Mouse (Mus musculus) kidney, postnatal 36 days (tissue): ENCODE measurements around the gene Dse.

ENCODE experiments used
- DNase-seq, 2 experiments: peaks; one replicate each; pipeline ENCODE4 v3.0.0; 2021 to 2022; ENCODE audit warnings: mixed read lengths in 2 of 2

The Dse gene

DNA sequence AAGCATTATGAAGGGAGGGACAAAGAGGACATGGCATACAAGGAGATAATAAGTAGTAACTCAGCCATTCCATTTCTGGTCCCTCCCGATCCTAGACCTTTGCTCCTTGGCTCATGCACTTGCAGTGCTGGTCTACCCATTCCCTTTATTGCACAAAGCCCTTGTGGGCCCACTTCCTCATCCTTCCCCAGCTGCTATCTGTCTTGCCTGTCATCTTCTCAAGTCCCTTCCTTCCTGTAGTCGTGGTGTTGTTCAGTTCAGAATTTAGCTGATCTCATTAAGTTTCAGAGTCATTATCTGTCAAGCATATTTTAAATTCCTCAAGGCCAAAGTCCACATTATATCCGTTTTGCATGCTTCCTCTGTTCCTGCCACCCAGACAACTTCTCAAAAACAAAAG, 9.5 kb downstream of the Dse start:
- peak; percentile 49 to 51 for DNase-seq

DNA sequence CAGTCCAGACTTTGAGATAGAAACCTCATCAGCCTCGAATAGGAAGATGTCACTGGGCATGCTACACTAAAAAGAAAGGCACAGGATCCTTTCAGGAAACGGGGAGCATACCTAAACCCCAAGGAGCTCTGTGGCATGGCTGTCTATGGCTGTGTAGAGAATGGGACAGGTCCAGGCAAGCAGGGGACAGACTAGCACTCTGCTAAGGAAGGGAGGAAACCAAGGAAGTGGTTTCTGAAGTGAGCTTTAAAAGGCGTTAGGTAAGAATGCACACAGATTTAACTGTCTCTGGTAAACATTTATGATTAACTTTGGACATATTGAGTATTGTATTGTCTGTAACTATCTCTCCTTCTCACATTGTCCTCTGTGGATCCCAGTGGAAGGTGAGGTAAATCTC, 10.2 kb downstream of the Dse start:
- no peak for DNase-seq

DNA sequence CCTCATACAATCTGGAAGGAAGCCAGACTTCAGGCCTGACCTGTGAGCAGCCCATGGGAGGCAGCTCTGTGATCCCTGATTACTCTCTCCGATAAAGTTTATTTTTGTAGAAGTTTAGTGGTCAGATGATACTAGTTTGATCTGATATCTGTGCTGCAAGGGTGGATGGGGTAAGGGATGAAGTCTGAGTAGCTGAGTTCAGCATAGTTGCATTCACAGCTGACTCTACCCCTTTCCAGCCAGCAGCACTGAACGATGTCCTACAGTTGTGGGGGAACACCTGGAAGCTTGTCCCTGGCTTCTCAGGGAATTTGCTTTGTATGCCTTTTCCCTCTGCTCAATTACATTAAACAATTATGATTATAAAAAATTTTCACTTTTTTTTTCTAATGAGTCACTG, 12.6 kb downstream of the Dse start:
- DNase-seq: no peak

DNA sequence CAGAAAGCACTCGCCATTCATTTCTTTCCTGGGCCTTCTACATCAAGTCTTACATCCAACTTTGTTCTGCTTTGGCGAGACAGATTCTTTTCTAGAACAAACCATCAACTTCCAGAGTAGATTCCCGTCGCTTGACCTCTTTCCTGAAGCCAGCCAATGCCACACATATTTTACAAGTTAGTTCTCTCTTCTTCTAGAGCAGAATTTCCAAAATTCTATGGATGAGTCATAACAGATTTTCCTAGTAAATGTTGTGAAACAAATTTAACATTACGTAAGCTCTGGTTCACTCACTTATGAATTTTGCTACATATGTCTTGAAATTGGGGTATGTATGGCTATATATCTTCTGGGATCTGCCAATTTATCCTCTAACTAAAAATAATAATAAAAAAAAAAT, 13.0 kb downstream of the Dse start:
- no peak for DNase-seq

DNA sequence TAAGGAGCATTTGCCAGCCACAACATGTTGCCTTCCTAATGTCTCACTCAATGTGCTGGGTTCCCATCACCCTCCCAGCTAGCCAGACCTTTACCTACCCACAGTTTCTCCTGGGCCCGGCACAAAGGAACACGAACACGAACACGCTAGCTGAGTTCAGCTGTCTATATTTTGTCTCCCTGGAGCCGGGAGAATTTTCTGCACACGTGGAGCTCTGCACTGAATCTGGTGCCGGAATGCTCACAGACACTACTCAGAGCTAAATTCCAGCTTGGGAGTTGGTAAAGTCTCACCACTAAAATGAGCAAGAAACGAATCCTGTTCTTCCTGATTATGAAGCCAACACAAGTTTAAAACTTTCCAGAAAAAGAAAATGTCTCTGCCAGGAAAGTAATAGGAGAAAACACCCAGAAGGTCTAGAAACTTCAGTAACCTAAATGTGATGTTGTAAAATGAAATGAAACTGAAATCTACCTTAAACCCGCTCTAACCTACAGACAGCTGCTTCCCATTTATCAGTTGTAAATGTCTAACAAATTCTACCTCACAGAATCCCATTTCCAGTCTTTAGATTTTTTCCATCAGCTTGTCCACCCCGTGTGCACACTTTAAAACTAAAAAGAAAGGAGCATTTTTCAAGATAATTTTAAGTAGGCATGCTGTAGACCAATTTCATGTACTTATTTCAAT, 20.8 kb downstream of the Dse start:
- no peak for DNase-seq

DNA sequence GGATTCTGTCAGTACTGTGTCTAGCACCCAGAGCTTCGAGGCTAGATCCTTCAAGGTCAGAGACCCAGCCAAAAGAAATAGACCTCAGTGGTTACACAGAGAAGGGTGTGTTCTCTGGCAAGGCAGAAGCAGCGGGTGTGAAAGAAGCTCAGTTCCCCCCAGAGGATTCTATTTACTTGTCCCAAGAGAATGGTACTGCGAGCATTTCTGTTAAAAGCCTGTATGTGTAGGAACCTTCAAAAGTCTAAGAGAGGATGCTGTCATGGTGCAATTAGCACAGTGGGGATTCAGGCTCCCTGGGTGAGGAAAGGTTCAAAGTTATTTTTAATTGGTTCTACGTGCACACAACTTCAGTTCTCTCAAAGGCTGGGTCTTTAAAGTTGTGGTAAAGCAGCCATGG, 22.0 kb downstream of the Dse start:
- no peak for DNase-seq

DNA sequence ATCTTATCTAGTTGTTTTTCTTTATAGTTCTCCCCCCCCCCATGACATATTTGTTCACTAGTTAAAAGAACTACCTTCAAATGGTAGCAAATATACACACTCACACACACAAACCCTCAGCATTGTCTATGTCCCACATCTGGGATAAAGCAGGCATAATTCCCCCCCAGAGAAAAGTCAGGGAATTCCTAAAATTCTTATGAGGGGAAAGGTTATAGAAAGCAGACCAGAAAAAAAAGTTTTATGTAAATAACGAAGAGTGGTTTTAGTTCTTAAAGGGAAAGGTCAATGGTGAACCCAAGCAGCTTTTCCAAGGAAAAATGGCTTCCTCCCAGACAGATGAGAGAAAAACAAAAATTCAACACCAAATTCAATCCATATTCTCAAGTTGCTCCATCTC, 22.6 kb downstream of the Dse start:
- DNase-seq: no peak

DNA sequence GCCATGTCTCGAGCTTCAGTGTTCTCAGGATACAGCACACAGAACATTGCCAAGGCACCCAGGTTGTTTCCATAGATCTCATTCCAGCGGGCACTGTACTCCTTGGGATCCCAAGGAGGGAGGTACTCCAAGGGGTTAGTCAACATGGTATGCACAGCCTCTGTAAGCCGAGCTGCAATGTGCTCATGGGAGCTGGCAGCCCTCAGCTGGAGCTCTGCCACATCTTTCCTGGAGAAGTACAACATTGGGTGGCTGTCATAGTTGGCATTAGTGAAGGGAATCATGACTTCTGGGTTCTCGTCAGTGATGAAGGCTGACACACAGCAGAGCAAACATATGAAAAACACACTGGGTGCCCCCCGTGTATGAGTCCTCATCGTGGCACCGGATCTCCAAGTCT, 23.8 kb downstream of the Dse start:
- DNase-seq: no peak

DNA sequence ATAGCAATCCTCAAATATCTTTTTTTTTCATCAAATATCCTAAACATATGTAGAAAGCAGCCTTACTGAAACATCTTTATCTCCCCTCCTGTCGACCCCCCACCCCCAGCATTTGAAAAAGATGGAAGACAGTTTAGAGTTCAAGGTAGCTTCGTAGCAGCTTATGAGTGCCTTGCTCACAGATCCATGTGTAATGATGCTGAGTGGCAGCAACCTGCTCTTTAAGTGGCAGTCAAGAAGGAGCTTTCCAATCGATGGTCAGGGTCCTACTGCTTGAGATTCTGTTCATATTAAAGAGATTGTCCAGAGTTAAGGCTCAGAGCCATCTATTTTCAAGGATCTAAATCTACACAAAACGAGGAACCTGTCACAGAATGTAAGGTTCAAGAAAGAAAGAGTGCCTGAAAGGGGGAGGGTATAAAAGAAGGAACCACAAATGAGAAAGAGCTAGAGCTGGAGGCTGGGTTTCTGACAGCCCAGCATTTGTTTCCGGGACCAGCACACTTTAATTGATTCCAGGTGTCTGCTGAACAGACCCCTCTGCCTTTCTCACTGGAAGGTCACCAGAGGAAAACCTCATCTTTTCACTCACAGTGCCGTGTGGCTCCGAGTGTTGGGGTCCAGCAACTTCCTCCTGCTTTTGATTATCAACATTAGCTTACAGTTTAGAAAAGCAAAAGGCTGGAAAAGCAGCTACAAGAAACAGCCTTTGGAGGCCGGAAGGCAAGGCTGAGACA, 31.5 kb downstream of the Dse start:
- DNase-seq: no peak

DNA sequence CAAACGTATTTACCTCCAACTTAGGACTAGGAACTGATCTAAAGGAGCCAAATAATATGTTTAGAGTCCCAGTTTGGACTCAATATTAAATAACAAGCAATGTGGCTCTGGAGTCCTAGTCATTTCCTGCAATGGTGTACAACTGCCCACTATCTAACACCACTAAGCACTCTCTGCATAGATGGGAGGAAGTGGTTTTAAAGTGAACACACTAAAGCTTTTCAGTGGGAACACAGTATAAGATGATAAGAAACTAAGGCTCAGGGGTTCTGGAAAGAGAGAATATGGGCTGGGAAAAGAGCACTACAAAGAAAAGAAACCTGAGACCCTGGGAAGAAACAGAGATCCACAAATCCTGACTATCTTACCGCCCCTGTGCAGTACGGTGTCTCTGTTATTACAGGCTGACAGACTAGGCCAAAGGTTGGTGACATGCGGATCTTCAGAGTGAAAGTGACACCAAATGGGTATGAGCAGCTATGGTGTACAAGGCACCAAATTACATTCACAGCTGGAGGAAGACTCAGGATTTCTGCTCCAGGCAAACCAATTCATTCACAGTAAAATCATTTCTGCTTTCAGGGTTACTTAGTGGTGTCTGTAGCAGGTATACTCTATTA, 34.7 kb downstream of the Dse start:
- DNase-seq: no peak

DNA sequence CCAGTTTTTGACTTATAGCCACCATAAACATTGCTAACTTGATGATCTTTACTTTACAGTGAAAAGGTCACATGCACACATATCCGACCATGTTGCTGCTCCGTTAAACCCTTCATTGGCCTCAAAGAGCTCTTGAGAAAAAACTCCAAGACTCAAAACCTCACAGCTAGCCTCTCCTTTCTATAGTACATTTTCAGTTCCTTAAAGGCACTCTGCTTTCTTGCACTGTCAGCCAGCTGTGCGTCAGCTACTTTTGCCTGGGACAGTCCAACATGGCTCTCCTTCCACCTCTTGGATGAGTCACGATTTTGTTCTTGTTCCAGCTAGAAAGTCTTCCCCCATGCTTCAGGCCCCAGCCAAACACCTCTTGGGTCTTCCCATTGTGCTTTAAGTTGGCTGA, 35.9 kb downstream of the Dse start:
- DNase-seq: no peak

DNA sequence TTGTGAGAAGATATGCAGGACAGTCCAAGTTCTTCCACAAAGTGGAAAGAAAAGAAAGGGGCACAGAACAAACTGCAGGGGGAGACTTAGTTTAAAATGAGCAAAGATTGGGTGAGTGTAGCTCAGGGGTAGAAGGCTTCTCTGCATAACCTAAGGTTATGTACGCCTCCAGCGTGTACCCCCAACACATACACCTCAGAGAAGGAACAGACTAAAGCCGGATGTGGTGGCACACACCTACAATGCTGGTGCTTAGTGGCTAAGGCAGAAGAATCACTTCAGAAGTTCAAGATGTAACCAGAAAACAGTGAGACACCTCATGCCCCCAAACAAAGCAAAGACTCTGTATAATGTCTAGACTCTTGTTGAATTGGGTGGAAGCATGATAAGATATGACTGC, 36.3 kb downstream of the Dse start:
- DNase-seq: no peak

DNA sequence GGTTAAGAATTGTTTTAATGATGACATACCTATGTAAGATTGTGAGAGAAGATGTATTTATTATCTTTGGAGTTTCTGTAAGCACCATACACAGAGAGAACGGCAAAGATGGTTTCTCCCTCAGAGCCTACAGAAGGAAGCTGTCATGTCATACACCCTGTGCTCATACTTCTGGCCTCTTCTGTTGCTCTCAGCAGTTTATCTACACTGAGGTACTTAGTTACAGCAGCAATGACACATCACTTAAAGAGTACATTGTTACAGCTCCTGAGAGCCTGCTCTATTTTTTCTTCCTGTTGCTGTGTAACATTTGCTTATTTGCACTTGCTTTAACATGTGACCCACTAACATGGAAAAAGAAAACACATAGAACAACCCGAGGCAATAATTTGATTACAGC, 40.5 kb downstream of the Dse start:
- DNase-seq: no peak

DNA sequence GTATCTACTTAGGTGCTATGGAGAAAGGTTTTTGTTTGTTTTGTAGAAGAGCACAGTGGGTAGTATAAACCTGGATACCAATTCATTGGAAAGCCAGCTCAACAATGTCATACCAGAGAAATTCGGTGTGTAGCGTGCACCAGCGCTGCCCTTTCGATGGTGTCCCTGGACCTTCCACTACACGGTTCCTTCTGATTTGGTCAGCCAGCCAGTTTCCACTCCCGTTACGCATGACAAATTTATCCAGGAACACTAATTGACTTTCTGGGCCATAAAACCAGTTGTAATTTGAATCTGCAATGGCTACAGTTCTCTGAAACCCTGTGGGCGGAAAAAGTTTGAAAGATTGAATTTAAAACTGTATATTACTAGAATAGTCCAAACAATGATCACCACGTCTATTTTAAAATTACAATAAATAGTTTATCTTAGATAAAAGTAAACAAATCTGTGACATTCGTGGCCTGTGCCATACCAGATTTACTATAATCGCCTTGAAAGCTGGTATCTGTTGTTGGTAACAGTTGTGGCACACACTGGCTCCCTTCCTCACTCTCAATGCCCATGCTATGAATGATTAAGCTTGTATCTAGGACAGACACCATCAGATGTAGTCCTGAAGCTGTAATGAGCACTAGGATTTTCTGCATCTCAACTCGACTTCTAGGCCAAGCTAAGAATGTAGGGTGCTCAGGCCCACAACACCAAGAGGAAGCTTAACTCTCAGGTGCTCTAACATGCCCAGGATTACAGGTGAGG, 51.5 kb downstream of the Dse start:
- DNase-seq: no peak

DNA sequence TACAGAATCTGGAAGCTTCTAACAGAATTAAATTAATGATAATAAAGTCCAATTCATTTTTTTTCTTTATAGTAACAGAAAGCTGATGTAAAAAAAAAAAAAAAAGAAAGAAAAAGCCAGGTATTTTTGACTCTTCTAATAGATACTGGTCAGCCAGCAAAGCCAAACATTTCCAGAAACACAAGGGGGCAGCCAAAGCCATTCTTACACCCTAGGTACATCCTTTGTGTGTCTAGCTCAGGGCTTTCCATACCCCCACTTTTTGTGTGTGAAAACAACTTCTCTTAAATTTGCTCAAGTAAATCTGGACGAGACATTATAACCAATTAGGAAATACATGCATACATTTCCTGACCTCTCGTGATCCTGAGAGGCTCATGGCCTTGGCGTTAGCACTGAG, 55.7 kb downstream of the Dse start:
- DNase-seq: peak in 1 of 2 experiments; percentile 29

DNA sequence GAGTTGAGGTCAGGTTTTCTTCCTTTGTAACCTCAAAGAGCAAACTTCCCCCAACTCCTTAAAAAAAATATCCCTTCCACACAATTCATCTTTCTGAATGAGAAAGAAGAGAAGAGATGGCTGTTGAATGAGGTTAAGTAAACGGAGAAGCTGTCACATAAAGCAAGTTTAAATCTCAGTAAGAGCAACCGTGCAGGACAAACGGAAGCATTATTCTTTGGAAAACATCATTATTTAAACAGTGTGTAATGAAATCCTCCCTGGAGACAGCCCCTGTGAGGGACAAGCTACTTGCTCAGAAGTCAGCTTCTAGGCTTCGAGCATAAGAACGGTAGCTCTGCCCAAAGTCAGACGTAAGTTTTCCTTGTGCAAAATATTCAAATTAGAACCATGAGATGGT, 57.1 kb downstream of the Dse start:
- DNase-seq: no peak

DNA sequence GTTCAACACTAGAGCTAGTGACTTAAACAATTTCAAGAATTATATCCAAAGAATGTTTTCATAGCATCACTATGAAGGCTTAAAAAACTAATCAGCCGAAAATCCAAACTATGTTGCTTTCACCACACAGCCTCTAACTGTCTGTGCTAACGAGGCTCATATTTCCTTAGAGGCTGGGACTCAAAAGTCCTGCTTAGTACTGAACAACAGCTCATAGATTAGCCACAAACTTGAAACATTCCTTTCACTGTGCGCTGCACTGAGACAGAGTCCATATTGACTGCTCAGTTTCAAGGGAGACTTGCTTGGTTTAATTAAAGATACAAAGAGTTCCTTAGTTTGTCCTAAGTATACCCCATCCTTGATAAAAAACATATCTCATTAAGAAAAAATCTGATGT, 57.7 kb downstream of the Dse start:
- no peak for DNase-seq

DNA sequence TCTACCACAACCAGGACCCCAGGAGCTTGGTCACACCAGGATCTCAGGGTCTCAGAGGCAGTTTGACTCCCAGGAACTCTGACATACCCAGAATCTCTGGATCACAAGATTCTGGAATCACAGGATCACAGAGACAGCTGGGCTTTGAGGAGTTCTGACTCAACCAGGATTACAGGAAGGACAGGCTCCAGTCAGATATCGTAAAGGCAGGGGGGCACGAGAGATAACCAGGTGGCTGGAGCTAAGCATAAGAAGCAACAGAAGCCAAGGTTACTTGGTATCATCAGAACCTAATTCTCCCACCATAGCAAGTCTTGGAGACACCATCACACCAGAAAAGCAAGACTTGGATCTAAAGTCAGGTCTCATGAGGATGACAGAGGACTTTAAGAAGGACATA, 65.8 kb downstream of the Dse start:
- DNase-seq: no peak

DNA sequence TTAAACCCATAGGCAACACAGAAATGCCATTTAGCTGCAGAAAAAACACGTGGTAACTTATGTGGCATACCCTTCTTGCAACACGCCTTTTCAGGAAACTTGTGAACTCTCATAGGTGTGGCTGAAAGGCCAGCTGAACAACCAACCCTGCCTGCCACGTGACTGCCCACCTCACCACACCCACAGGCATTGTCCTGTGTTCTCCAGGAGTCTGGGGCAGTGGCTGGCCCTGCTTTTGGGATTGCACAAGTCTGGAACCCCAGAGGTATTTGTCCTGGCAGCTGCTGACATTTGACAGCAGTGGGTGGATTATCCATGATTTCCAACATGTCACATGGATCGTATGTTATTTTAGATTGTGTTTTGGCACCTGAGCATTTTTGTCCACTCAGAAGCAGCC, 67.7 kb downstream of the Dse start:
- no peak for DNase-seq

DNA sequence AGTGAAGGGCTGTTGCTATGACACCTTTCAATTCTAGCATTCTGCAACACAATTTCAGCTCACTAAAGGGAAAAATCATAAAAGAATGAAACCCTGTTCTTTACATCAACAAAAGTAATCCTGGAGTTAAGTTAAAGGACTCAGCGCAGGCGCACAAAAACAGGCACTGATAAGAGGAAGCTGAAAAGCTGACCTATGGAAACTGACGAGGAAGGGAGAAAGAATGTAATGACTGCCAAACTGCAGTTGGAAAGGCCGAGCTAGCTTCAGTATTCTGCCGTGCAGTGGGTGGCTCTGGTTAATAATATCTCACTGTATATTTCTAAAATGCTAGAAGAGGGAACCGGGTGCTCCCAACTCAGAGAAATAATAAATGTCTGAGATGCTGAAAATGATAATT, 69.5 kb downstream of the Dse start:
- no peak for DNase-seq

DNA sequence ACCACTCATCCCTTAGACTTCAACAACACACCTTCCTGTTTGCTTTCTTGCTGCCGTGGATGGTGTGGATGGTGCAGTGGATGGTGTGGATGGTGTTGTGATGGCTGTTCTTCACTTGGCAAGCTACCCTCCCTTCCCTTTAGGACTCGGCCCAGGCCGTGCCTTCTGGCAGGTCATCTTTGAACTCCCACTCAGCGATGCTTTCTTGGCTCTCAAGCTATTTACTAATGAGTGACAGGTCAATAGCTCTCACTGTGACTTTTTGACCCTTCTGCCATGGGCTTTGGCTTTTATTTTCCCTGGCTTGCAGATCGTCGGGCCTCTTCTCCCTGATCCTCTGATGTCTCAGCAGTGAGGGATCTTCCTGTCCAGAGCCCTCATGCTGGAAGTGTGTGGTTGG, 71.1 kb downstream of the Dse start:
- DNase-seq: no peak

DNA sequence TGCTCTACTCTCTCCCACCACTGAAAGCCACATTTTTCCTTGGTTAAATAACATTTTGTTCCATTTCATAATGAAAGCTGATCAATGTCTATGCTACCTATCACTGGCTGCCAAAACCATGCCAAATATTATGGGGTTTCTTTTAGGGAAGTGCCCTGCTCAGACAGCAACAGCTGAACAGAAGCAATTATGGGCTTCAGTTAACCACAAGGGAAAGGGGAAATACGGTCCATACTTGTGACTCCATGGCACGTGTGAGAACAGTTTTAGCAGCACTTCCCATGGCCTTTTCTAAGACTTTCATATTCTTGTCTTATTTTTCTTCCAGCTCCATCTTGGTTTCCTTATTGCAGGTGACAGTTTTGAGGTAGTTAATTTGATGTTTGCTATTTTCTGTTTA, 76.2 kb downstream of the Dse start:
- no peak for DNase-seq

DNA sequence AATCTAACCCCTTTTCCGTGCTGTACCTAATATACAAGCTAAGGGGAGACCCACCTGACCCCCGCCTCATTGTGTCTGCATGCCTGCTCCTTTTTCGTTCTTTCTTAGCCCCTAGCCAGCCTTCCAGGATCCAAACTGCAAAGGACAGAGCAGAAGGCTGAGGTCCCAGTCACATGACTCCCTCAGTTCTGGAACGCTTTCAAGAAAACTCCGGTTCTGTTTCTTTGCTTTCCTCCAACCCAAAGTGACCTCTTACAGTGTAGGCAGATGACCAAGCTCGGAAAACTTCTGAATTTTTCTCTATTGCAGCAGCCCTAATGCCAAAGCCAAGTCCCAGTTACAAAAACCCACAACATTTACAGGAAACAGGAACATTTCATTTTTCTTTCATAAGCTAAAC, 79.1 kb downstream of the Dse start:
- DNase-seq: peak; percentile 46 to 51
